Mouse (Mus musculus) myocyte (in vitro differentiated cells): ENCODE data around the gene Zfp488. TPM values are rescaled to one million over a fixed set of nuclear protein-coding genes. Genes with fewer than 3 reads are reported as not detected.

Source experiments
- H3K27me3 ChIP-seq: one replicate; pipeline ENCODE4 v1.6.1; 2011; ENCODE audit not compliant: control insufficient read depth, insufficient read depth, insufficient read length
- H3K36me3 ChIP-seq: one replicate; pipeline ENCODE4 v1.6.1; 2011; ENCODE audit not compliant: control insufficient read depth, insufficient read depth
- H3K4me2 ChIP-seq: one replicate; pipeline ENCODE4 v1.6.1; 2011; ENCODE audit warnings: low read depth, control low read depth
- H3K4me3 ChIP-seq: one replicate; pipeline ENCODE4 v1.5.1; 2011; ENCODE audit warnings: mild to moderate bottlenecking, control low read depth, moderate library complexity
- H3K79me2 ChIP-seq: one replicate; pipeline ENCODE4 v1.6.1; 2011; ENCODE audit not compliant: control insufficient read depth, insufficient read depth
- H3ac ChIP-seq: one replicate; pipeline ENCODE4 v1.6.1; 2011; ENCODE audit not compliant: control insufficient read depth, insufficient read length
- CEBPB ChIP-seq: IDR thresholded peaks from 2 replicates; pipeline ENCODE4 v1.6.1; 2011; ENCODE audit warnings: mild to moderate bottlenecking, moderate library complexity; ENCODE audit not compliant: poor library complexity, insufficient read depth, severe bottlenecking
- E2F4 ChIP-seq: IDR thresholded peaks from one replicate; pipeline ENCODE4 v1.6.1; 2011; ENCODE audit warnings: mild to moderate bottlenecking, control low read depth, moderate library complexity; ENCODE audit not compliant: insufficient read depth
- MAX ChIP-seq: IDR thresholded peaks from one replicate; pipeline ENCODE4 v1.6.1; 2011; ENCODE audit warnings: low read depth, mild to moderate bottlenecking, control low read depth
- MYOD1 ChIP-seq, 3 experiments: IDR thresholded peaks; one replicate each; pipeline ENCODE4 v1.6.1; 2011; ENCODE audit warnings: control low read depth in 2 of 3, low read depth in 2 of 3, mild to moderate bottlenecking in 2 of 3, moderate library complexity in 1 of 3; ENCODE audit not compliant: insufficient read length in 2 of 3, control insufficient read depth in 1 of 3
- MYOG ChIP-seq, 3 experiments: IDR thresholded peaks; one replicate each; pipeline ENCODE4 v1.6.1; 2011; ENCODE audit warnings: control low read depth in 2 of 3, low read depth in 2 of 3, mild to moderate bottlenecking in 2 of 3; ENCODE audit not compliant: insufficient read length in 2 of 3, control insufficient read depth in 1 of 3, insufficient read depth in 1 of 3
- POLR2A ChIP-seq: IDR thresholded peaks from one replicate; pipeline ENCODE4 v1.6.1; 2011; ENCODE audit warnings: low read depth, mild to moderate bottlenecking, control low read depth, moderate library complexity; ENCODE audit not compliant: insufficient read length
- POLR2AphosphoS2 ChIP-seq: IDR thresholded peaks from one replicate; pipeline ENCODE4 v1.6.1; 2011; ENCODE audit warnings: low read depth, control low read depth; ENCODE audit not compliant: insufficient read length
- REST ChIP-seq: IDR thresholded peaks from one replicate; pipeline ENCODE4 v1.6.1; 2011; ENCODE audit warnings: mild to moderate bottlenecking, control low read depth, moderate library complexity; ENCODE audit not compliant: insufficient read depth, insufficient read length
- SRF ChIP-seq: IDR thresholded peaks from one replicate; pipeline ENCODE4 v1.6.1; 2011; ENCODE audit warnings: low read depth; ENCODE audit not compliant: control insufficient read depth, insufficient read length
- TCF12 ChIP-seq: IDR thresholded peaks from one replicate; pipeline ENCODE4 v1.6.1; 2011; ENCODE audit warnings: mild to moderate bottlenecking, control low read depth; ENCODE audit not compliant: poor library complexity, insufficient read depth, severe bottlenecking
- TCF3 ChIP-seq: IDR thresholded peaks from one replicate; pipeline ENCODE4 v1.6.1; 2011; ENCODE audit warnings: low read depth, control low read depth; ENCODE audit not compliant: insufficient read length
- USF1 ChIP-seq: IDR thresholded peaks from one replicate; pipeline ENCODE4 v1.6.1; 2011; ENCODE audit warnings: low read depth, mild to moderate bottlenecking, control low read depth, moderate library complexity
- polyA plus RNA-seq: library from polyadenylated mRNA; unstranded; fragments of >200 nt; fragmentation: generic; extraction: Trizol; gene quantifications from one replicate; pipeline ENCODE4 v1.2.1, GENCODE M21; 2012; ENCODE audit warnings: missing spikeins

Gene Zfp488
- polyA plus RNA-seq, 1 experiment: not detected

- Histone ChIP-seq H3K27me3 (no peaks in the 10 kb centered on the region), H3K4me2 (no peak overlapping the region), H3K36me3 (no peaks in the 10 kb centered on the region), H3K4me3 (no peak overlapping the region), H3ac (no peak overlapping the region), H3K79me2 (no peaks in the 10 kb centered on the region)
- no peak for TF ChIP-seq E2F4
- TF ChIP-seq MYOD1 (IDR thresholded peaks at IDR 0.05; ENCODE audit: control insufficient read depth in 1 of 3, insufficient read length in 2 of 3, low read depth in 2 of 3): peak in 1 of 3 experiments; percentile 71
Measured at GRCm38 (mm10) chr14:34002358-34002757, 23.8 kb upstream of the Zfp488 start.

- Histone ChIP-seq H3K4me3 (no peak overlapping the region), H3K79me2 (no peaks in the 10 kb centered on the region), H3ac (no peak overlapping the region), H3K4me2 (no peak overlapping the region), H3K27me3 (no peaks in the 10 kb centered on the region), H3K36me3 (no peaks in the 10 kb centered on the region)
- TF ChIP-seq POLR2AphosphoS2 (peak; percentile 26), POLR2A (peak; percentile 38), E2F4 (no peak), MYOG (IDR thresholded peaks at IDR 0.05; ENCODE audit: control insufficient read depth in 1 of 3, insufficient read depth in 1 of 3, insufficient read length in 2 of 3, low read depth in 2 of 3) (no peak), SRF (no peak), TCF3 (no peak), REST (no peak), CEBPB (peak; percentile 75; the same call in 1 of the 2 replicates), TCF12 (no peak), MYOD1 (IDR thresholded peaks at IDR 0.05; ENCODE audit: control insufficient read depth in 1 of 3, insufficient read length in 2 of 3, low read depth in 2 of 3) (no peak), USF1 (no peak), MAX (no peak)
Measured at GRCm38 (mm10) chr14:34001445-34001844, 22.9 kb upstream of the Zfp488 start.

GRCm38 (mm10) chr14:34000076-34000475, 21.5 kb upstream of the Zfp488 start:
- Histone ChIP-seq H3K36me3 (no peaks in the 10 kb centered on the region), H3ac (no peak overlapping the region), H3K79me2 (no peaks in the 10 kb centered on the region), H3K4me3 (no peak overlapping the region), H3K27me3 (no peaks in the 10 kb centered on the region), H3K4me2 (no peak overlapping the region)
- no peak for TF ChIP-seq MYOG (IDR thresholded peaks at IDR 0.05; ENCODE audit: control insufficient read depth in 1 of 3, insufficient read depth in 1 of 3, insufficient read length in 2 of 3, low read depth in 2 of 3)
- TF ChIP-seq USF1: no peak
- TF ChIP-seq TCF3: no peak
- TF ChIP-seq MAX: no peak
- no peak for TF ChIP-seq SRF
- no peak for TF ChIP-seq POLR2AphosphoS2
- TF ChIP-seq REST: no peak
- no peak for TF ChIP-seq TCF12
- no peak for TF ChIP-seq POLR2A
- TF ChIP-seq CEBPB: no peak

- no peak overlapping the region for H3ac ChIP-seq
Measured at GRCm38 (mm10) chr14:33997427-33997826, 18.9 kb upstream of the Zfp488 start.

GRCm38 (mm10) chr14:33993521-33994289, 15.1 kb upstream of the Zfp488 start:
- H3K79me2 ChIP-seq: no peaks in the 10 kb centered on the region
- H3K4me3 ChIP-seq: no peak overlapping the region
- TF ChIP-seq POLR2A: no peak
- TF ChIP-seq MAX: no peak
- TF ChIP-seq MYOG (IDR thresholded peaks at IDR 0.05; ENCODE audit: control insufficient read depth in 1 of 3, insufficient read depth in 1 of 3, insufficient read length in 2 of 3, low read depth in 2 of 3): peak in 2 of 3 experiments; percentile 62 to 81
- no peak for TF ChIP-seq TCF12
- no peak for TF ChIP-seq CEBPB
- no peak for TF ChIP-seq TCF3
- no peak for TF ChIP-seq POLR2AphosphoS2
- TF ChIP-seq E2F4: no peak
- peak in 2 of 3 experiments; percentile 15 to 68 for TF ChIP-seq MYOD1 (IDR thresholded peaks at IDR 0.05; ENCODE audit: control insufficient read depth in 1 of 3, insufficient read length in 2 of 3, low read depth in 2 of 3)
- TF ChIP-seq REST: no peak
- TF ChIP-seq USF1: no peak
- no peak for TF ChIP-seq SRF
- no peak overlapping the region for H3ac ChIP-seq
- H3K36me3 ChIP-seq: no peaks in the 10 kb centered on the region
- H3K4me2 ChIP-seq: peak overlapping the region; percentile 8
- peaks cover 15% of the 10 kb centered on the region for H3K27me3 ChIP-seq

More at GRCm38 (mm10) chr14:33997427-33997826, 18.9 kb upstream of the Zfp488 start:
- H3K4me2 ChIP-seq: no peak overlapping the region
- no peaks in the 10 kb centered on the region for H3K36me3 ChIP-seq
- TF ChIP-seq TCF12: no peak
- no peak for TF ChIP-seq USF1
- no peak for TF ChIP-seq MAX
- TF ChIP-seq E2F4: no peak
- no peak for TF ChIP-seq MYOG (IDR thresholded peaks at IDR 0.05; ENCODE audit: control insufficient read depth in 1 of 3, insufficient read depth in 1 of 3, insufficient read length in 2 of 3, low read depth in 2 of 3)
- no peak for TF ChIP-seq MYOD1 (IDR thresholded peaks at IDR 0.05; ENCODE audit: control insufficient read depth in 1 of 3, insufficient read length in 2 of 3, low read depth in 2 of 3)
- TF ChIP-seq REST: no peak
- no peak for TF ChIP-seq TCF3
- no peak for TF ChIP-seq CEBPB
- TF ChIP-seq POLR2A: no peak
- no peak for TF ChIP-seq POLR2AphosphoS2
- TF ChIP-seq SRF: no peak
- H3K79me2 ChIP-seq: no peaks in the 10 kb centered on the region
- no peak overlapping the region for H3K4me3 ChIP-seq
- H3K27me3 ChIP-seq: peaks cover 4% of the 10 kb centered on the region
